Mouse (Mus musculus) adipocyte (in vitro differentiated cells): ENCODE results near the gene Myom1.

Source experiments
- DNase-seq: peaks from one replicate; pipeline ENCODE4 v3.0.0-alpha.2; 2016; ENCODE audit warnings: low spot score

Myom1 gene

GRCm38 (mm10) chr17:71059213-71059612 is 56.8 kb downstream of the Myom1 start:
- no peak for DNase-seq

GRCm38 (mm10) chr17:71062049-71062560 is 59.7 kb downstream of the Myom1 start:
- peak; percentile 17 for DNase-seq

GRCm38 (mm10) chr17:71062870-71063602 is 60.6 kb downstream of the Myom1 start:
- peak; percentile 22 for DNase-seq

- peak; percentile 80 for DNase-seq
These were observed 62.1 kb downstream of the Myom1 start for GRCm38 (mm10) chr17:71064463-71065014.

GRCm38 (mm10) chr17:71065127-71065526 is 62.7 kb downstream of the Myom1 start:
- DNase-seq, result no peak

GRCm38 (mm10) chr17:71069176-71069575 is 66.7 kb downstream of the Myom1 start:
- no peak for DNase-seq

- DNase-seq, result no peak
These were observed 69.5 kb downstream of the Myom1 start for GRCm38 (mm10) chr17:71071958-71072357.

GRCm38 (mm10) chr17:71074386-71074785 is 72.0 kb downstream of the Myom1 start:
- no peak for DNase-seq

- DNase-seq, result no peak
These were observed 79.6 kb downstream of the Myom1 start for GRCm38 (mm10) chr17:71081986-71082385.

- no peak for DNase-seq
These were observed 84.5 kb downstream of the Myom1 start for GRCm38 (mm10) chr17:71086969-71087368.

GRCm38 (mm10) chr17:71087396-71088153 is 85.1 kb downstream of the Myom1 start:
- no peak for DNase-seq

- DNase-seq, result no peak
These were observed 85.7 kb downstream of the Myom1 start for GRCm38 (mm10) chr17:71088154-71088521.

GRCm38 (mm10) chr17:71088991-71089434 is 86.6 kb downstream of the Myom1 start:
- no peak for DNase-seq

GRCm38 (mm10) chr17:71089781-71090480 is 87.5 kb downstream of the Myom1 start:
- peak; percentile 37 for DNase-seq

- DNase-seq, result no peak
These were observed 88.6 kb downstream of the Myom1 start for GRCm38 (mm10) chr17:71091024-71091423.

GRCm38 (mm10) chr17:71092341-71092740 is 89.9 kb downstream of the Myom1 start:
- no peak for DNase-seq

- peak; percentile 40 for DNase-seq
These were observed 91.4 kb downstream of the Myom1 start for GRCm38 (mm10) chr17:71093793-71094192.

GRCm38 (mm10) chr17:71094438-71094837 is 92.0 kb downstream of the Myom1 start:
- no peak for DNase-seq

- peak; percentile 13 for DNase-seq
These were observed 94.2 kb downstream of the Myom1 start for GRCm38 (mm10) chr17:71096557-71097208.

- no peak for DNase-seq
These were observed 94.8 kb downstream of the Myom1 start for GRCm38 (mm10) chr17:71097209-71097597.

GRCm38 (mm10) chr17:71098606-71099005 is 96.2 kb downstream of the Myom1 start:
- DNase-seq, result no peak
